Mouse (Mus musculus): ENCODE measurements around the gene Lpgat1.

The Lpgat1 gene

DNA sequence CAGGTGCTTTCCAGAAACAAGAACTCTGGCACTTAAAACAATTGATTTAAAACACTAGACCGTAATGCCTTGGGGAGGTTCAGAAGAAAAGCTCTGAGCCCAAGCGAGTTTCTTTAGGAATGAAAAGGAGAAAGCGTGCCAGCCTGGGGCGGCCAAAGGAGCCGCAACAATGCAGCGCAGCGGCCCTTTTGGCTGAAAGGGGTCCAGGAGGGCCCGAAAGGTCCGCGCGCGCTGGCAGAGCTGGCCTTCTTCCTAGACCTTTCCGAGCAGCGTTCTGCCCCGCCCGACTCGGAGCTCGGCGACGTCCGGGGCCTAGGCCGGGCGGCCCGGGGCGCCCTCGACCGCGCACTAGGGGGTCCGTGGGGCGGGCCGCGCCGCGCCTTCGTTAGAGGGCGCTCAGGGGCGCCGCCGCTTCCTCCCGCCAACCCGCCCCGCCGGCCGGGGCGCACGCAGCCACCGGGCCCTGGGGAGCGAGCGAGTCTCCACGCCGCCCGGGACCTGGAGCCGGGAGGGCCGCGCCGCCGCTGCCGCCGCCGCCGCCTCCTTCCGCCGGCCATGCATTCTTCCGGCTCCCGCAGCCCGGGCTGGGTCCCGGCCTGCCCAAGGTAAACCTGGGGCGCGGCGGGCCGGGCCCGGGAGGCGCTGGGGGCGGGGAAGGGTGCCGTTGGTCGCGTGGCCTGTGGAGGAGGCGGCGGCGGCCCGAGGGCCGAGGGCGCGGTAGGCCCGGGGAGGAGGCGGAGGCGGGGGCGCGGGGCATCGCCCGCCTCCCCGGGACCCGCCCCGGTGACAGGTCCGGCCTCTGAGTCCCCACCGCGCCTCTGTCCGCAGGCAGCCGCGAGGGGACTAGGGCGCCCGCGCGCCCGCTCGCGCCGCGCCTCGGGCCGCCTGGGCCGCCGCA, at the start of gene Lpgat1:
Lpgat1 (plus strand) TSS at position 234 of the 898 bp plus-strand sequence.
- DNase-seq = peak; percentile 67

DNA sequence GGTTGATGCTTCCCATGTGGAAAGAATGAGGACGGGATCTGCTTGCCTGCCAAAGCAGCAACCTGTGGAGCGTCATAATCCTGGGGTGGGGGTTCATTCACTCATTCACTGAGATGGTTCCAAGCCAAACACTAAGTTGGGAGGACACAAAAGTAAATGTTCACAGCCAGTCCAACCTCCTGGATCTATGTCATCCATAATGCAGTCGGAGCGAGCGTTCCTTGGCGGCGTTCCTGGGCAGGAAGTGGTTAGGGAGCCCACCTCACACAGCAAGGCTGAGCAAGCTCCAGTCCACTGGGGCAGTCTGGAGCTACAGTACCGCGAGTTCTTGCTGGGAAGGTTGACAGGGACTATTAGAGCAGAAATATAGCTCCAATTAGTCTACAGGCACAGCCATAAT, 49.6 kb upstream of the Lpgat1 start:
- DNase-seq = no peak

DNA sequence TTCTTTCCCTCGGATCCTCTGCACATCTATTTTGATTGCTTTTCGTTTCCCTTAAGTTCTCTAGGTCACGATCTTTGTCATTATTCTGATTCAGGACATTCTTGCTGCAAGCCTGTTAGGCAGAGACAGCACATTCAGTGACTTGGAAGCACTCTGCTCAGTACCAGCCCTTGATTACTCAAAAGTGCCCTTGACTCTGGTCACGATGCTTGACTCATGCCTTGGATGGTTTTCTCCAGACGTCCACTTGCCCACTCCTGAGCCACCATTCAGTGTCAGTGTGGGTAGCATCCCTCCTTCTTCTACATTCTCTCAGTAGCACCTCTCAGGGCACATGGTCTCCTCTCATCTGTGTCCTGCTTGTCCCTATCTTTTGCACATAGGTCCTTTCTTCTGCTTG, 43.6 kb upstream of the Lpgat1 start:
- no peak for DNase-seq

DNA sequence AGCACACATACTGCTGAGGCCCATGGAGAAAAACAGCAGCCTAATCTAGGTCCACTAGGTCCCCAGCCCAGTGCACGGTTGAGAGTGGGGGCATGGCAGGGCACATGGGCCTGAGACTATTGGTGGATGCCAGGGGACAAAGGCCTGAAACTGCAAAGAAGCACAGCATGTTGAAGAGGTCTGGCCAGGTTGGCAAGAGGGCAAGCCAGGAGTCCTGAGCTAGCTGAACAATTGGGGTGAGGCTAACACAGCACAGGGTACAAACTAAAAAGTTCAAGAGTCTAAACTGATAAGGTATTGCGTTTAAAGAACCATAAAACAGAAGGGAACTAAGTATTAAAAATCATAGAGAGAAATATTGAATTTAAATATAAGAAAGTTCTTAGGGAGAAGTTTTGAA, 36.0 kb upstream of the Lpgat1 start:
- DNase-seq = no peak

DNA sequence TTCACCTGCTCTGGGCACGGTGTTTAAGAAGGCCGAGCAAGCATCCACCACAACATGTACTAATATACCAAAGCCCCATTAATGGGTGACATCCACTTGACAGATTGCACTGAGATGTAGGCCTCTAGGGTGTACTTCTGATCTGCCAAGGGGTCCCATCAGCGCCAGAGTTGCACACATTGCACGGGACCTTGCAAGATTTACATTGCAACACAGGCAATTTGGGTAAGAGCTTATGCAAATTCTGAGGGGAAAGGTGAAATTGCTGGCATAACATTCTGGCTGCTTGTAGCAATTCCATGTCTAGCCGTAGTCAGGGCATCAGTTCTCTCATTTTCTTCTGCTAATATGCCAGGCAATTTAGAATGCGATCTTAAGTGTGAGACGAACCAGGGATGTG, 30.1 kb upstream of the Lpgat1 start:
- DNase-seq = no peak

DNA sequence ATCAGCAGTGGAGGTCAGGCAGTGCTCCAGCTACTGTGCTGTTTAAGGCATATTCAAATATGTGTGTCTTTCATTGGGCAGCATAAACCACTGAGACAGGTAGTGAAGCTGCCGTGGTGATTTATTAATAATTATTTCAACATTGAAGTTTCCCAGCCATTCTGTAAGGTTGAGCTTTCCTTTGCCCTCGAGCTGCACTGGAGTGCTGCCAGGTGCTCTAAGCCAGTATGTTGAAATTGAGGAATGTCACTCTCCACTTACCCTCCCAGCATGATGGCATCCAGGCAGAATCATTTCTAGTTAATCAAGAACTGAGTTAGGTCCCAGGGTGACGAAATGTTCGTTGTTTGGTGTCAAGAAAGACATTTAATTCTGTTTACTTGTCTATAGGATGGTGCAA, 24.4 kb upstream of the Lpgat1 start:
- DNase-seq = no peak

DNA sequence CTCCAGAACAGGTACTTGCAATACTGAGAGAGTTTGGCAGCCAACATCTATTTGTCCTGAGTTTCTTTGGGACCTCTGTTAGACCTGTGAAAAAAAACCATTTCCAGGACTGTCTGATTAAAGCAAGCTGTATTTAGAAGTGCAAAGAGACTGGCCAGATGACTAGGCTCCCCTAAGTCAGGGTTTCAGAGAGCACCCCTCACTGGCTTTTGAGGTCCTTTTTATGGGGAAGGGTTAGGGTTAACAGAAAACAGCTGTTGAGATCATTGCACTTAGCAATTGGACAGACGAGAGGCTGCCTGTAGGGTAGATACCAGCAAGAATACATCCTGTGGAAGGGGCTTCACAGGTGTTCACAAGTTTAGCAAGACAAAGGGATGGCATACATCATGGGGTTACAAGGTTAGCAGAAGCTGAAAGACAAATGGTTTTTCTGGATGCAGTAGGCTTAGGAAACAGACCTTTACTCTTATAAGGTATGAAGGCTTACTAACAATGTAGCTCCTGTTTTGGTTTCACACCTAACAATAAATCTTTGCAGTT, 19.3 kb upstream of the Lpgat1 start:
- no peak for DNase-seq

DNA sequence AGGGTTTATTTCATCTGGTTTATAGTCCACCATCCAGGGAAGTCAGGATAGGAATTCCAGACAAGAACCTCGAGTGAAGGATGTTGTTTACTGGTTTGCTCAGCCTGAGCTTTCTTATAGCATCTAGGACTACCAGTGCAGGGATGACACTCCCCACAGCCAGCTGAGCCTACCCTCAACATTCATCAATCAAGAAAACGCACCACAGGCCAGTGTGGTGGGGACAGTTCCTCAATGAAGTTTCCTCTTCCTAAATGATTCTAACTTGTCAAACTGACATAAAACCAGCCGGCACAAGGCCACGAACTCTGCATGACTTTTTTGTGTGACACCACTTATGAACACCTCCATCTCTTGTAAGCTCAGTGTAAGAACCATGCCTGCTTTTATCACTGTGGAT, 13.1 kb upstream of the Lpgat1 start:
- DNase-seq = no peak

DNA sequence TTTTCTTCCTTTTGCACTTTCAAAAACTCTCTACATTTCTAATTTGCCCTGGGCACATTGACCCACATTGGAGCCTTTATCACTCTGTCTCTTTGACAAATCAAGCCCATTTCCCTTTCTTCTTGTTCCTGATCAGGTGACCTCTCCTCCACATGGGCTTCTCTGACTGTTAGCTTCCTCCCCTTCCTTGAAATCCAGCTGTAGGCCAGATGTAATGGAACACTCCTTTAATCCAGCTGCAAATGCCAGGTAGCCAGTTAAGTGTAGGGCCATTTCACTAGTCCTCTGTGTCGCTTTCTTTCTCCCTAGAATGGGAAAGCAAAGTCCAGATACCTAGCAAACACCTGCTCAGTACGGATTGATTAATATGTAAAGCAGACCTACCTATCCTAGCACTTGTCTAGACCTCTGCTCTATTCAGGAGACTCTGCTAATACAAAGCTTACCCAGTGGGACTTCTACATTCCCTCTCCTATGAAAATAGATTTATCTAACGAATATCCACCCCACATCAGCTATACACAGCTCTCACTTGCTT, 11.0 kb upstream of the Lpgat1 start:
- DNase-seq = no peak

DNA sequence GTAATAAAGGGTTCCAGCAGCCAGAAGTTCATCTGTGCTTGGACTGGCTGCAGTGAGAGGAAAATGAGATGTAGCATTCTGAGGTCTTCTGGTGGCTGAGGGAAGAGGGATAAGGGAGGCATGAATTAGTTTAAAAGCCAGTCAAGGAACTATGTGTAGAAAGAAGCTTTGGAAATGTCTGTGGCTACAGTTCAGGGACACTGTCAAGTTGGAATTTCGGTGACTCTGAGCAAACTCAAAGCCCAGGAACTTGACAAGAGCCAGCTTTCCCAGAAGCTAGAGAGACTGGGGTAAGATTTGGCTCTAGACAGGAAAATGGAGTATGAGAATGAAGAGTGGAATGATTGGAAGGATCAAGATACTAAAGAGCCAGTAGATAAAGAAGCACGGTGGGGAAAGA, 7.8 kb upstream of the Lpgat1 start:
- DNase-seq = no peak

DNA sequence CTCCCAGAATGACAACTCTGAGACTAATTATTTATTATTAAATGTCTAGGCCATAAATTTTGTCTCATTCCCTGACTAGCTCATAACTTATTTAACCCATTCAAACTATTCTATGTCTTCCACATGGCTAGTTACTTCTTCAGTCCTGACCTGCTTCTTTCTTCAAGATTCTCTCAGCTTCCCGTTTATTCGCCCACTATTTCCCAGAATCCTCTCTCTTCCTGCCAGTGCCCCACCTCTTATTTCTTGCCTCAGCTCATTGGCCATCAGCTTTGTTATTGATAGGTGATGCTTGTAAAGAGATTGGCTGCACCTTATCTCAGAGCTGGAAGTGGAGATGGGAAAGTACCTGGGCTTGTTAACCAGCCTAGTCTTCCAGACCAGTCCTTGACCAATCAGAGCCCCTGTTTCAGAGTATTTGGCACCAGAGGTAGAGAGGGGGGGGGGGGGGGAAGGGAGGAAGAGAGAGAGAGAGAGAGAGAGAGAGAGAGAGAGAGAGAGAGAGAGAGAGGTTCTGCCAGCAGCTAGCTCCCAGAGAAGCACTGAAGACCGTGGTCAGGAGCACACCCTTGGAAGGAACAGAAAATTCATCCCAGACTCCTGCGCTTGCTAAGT, 5.3 kb upstream of the Lpgat1 start:
- DNase-seq = no peak

DNA sequence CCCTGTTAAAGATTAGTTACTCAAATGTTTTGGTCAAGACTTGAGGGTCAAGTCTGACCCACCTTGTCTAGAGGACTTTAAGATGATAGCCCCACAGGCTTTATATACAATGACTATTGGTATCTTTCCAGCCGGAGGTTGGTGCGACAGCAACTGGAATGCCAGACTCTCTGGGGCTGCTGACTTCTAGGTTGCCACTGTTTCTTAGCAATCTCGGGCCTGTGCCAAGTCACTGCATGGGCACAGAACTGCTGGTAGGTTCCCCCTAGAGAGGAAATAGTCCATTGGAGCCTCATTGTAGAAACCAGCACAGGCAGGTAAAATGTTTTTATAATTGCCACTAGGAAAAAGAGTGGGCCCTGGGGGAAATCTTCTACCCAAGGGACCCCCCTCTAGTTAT, 3.8 kb upstream of the Lpgat1 start:
- DNase-seq = no peak

DNA sequence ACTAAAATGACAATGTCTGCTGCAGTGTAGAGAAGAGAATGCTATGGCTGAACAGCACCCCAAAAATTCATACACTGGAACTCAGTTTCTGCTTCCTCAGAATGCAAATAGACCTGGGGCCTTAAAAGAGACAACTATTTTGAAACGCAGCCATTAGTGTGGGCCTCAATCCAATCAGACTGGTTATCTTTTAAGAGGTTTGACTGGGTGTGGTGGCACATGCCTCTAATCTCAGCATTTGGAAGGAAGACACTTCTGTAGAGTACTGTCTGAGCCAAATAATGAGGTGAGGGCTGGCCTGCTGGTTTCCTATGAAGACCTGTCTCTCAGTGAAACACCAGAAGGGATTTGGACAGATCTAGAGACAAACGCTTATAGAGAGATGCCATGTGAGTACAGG, 2.5 kb upstream of the Lpgat1 start:
- no peak for DNase-seq

DNA sequence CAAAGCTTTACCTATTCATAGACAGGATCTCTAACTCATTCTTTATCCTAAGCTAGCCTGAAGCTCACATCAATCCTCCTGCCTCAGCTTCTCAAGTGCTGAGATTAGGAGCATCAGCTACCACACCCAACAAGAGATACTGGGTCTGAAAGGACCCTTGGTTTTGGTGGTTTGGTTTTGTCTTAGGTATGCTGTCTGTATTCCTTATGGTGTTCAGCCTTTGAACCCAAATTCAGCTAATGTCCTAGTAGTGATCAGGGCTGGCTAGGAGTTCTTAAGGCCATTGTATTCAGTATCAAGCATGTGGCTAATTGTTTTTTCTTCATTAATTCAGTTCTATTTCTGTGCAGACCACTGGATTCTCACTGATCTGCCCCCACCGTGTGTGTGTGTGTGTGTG, 493 bp upstream of the Lpgat1 start:
- no peak for DNase-seq

DNA sequence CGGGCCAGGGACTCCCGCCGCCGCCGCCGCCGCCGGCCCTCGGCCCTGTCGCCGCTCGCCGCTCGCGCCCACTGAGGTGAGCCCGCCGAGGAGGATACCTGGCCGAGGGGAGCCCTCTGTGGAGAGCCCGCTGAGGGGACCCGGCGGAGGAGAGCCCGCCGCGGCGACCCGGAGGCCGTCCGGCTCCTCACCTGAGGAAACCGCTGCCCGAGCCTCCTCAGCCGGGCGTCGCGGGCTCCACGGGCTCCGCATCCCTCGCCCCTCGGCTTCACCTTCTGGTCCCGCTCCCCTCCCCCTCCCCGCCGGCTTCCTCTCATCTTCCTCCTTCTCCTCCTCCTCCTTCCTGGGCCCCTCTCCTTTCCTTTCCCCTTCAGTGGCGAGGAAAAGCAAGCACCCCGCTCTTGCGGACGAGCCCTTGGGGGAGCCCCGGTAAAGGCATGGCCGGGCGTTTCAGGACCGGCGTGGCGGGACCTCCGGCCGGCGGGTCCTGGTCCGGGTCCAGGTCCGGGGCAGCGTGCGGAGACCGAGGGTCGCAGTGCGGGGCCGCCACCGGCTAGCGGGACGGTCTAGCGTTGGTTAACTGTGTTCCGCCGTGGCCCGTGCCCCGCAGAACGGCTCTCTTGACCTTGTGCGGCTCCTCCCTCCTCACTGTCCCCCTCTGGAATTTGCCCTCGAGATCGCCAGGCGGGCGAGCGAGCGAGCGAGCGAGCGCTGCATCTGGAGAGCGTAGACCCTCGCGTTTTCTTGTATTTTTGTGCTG, 1.1 kb downstream of the Lpgat1 start:
- peak; percentile 32 for DNase-seq

DNA sequence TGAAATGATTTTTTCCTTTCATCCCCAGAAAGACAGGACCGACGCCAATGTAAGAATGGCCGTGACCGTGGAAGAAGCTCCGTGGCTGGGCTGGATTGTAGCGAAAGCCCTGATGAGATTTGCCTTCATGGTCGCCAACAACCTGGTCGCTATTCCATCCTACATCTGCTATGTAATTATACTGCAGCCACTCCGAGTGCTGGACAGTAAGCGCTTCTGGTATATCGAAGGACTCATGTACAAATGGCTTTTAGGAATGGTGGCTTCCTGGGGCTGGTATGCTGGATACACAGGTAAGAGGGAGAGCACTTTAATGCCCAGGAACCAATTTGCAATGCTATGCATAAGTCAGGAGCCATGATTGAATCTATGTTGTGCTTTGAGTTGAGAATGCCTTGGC, 1.7 kb downstream of the Lpgat1 start:
- peak; percentile 15 for DNase-seq

DNA sequence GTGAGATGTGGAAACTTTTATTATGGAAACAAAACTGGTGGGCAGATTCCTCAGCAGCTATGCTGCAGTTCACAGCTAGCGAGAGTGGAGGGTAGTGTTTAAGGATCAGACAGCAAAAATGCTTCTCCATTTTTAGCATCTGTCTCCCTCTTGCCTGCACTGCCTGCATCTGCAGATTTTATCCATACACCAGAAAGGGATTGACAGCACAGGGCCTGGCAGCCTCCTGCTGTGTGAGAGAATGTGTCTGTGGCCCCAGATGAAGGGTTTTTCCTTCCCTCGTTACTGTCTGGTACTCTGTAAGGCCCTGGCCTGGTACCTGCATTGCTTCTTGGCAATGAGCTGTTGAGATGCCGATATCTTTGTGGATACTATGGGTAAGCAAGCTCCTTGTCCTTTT, 2.8 kb downstream of the Lpgat1 start:
- DNase-seq = peak; percentile 48

DNA sequence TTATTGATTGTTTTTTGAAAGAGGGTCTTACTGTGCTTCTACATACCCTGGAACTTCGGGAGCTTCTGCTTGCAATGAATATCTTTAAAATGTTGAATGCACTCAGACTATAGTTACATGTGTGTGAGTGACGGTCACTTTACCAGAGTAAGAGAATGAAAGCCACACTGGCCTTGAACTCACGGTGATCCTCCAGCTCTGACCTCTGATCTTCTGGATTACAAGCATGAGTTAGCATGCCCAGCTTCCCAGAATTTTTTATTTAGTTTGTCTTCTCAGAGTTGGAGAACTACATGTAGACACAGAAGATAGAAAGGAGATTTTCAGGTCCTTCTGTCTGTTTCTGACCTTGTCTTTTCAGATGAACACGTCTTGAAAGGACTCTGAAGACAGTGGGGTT, 5.1 kb downstream of the Lpgat1 start:
- no peak for DNase-seq

DNA sequence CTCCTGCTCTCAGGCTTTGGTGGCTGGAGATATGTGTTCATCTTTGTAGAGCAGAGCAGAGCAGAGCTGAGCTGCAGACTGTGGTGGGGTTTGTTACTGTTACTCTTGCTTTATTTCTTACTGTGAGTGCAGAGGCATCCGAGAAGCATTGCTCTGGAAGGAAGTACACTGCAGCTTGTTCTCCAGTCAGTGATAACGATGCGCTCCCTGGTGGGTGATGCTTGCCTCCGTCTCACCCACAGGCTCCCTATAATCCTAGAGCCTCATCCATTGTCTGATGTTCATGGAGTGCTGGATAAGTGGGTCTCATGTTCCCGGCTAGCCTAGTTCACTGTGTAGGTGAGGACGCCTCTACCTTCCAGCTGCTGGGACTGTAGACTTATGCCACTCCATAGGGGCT, 6.0 kb downstream of the Lpgat1 start:
- DNase-seq = peak; percentile 60

DNA sequence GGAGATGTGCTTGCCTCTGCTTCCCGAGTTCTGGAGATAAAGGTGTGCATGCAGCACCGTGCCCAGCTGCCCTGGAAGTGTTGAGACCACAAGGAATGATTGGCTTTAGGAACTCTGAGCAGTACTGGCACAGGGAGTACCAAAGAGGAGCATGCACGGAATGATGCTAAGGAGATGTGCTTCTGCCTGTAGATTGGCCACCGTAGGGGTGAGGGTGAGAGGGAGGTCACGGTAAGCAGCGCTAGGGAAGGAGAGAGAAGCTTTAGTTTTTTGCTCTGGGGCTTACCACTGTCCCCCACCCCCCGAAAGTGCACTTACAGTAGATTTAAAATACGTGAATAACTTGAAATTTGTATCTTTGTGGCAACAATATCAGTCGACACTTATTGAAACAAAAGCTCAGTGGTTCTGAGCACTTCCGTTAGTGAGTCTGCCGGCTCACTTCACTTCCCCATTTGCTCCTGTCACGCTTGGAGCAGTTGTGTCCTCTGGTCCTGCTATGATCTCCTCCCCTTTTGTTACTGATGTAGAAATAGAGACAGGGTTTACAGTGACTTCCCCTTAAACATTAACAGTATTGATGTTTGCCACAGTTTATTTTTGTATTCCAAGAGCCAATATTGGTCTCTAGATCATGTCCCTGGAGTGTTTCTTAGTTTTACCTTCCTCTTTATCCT, 6.9 kb downstream of the Lpgat1 start:
- DNase-seq = no peak

DNA sequence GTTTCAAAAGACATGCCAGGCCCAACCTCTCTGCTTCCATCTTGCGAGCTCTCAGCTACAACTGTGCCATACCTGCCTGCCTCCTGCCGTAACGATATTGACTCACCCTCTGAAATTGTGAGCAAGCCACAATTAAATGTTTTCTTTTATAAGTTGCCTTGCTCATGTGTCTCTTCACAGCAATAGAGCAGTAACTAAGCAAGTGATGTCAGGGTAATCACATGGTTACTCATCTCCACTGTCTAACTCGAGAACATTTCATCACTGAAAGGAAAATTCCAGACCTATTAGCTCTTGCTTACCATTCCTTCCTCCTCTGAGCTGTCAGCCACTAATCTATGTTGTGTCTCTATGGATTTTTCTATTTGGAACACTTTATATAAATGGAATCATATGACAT, 15.0 kb downstream of the Lpgat1 start:
- no peak for DNase-seq

DNA sequence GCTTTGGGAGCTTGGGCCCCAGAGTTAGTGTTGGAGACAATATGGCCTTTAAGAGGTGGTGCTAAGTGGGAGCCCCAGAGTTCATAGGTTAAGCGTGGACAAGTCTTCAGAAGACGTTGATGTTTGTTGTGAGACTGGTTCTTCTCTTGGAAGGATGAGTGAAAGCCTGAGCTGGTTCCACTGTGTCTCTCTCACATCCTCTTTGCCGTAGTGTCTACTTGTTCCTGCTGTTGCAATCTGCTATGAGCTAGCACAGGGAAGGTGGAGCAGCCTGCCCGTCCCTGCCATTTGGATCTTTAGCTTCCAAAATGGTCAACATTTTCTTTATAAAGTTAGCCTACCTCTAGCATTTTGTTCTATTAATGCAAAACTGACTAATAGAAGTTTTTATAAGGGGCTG, 16.2 kb downstream of the Lpgat1 start:
- no peak for DNase-seq

DNA sequence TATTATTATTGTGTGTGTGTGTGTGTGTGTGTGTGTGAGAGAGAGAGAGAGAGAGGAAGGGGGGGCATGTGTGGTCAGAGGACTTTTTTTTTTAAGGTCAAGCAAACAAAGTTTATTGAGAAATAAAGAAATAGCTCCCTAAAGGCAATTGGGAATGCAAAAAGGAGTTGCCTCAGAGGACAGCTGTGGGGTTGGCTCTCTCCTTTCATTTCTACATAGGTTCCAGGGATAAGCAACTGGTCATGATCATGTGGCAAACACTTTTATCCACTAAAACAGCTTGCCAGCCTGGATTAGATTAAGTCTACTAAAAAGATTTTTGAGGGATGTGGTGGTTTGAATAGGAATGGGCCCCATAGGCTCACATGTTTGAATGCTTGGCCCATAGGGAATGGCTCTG, 18.8 kb downstream of the Lpgat1 start:
- DNase-seq = no peak
